ENCODE assay signal across 7 mouse cellular contexts in genomic region chr5:105053471-105054169, GRCm38 (mm10).
DNase-seq lines count a peak whose midpoint lies in the region; ATAC-seq and TF ChIP-seq lines count a peak whose summit lies in the region.
"Not testable (repeated sequence)": the region's sequence is repeated elsewhere in the genome, so short reads cannot be mapped to it uniquely, and the experiment has no call there.

No protein-coding gene starts in this region.

- not testable (repeated sequence) for H3K27ac ChIP-seq in kidney, adult 2 months (ENCODE audit: insufficient read depth, low read depth, low read length)
- peak overlapping the region; percentile 77 for H3K27ac ChIP-seq in thymus, adult 2 months (ENCODE audit: control insufficient read depth, insufficient read depth, low read length)

- not testable (repeated sequence) for H3K4me1 ChIP-seq in kidney, adult 2 months (ENCODE audit: control insufficient read depth, insufficient read depth, low read length)
- peaks cover 18% of the 10 kb centered on the region for H3K4me1 ChIP-seq in thymus, adult 2 months (replicated peaks; ENCODE audit: control insufficient read depth, insufficient read depth, low read length)

- WGBS in kidney, adult 2 months = 70% methylated on average over 1 of the region's 1 CpGs
- WGBS in thymus, adult 2 months = 36% methylated on average over 1 of the region's 1 CpGs

- H3K36me3 ChIP-seq in kidney, adult 2 months (ENCODE audit: control insufficient read depth, insufficient read depth, low read length); thymus, adult 2 months (ENCODE audit: control insufficient read depth, insufficient read depth, low read length): not testable (repeated sequence)

- not testable (repeated sequence) for H3K4me3 ChIP-seq in kidney, adult 2 months (ENCODE audit: insufficient read depth, low read depth, low read length)
- H3K4me3 ChIP-seq in thymus, adult 2 months (ENCODE audit: control insufficient read depth, insufficient read depth, low read length) = peak overlapping the region; percentile 85

- H3K27me3 ChIP-seq in kidney, adult 2 months (replicated peaks; ENCODE audit: control insufficient read depth, insufficient read depth, low read length); thymus, adult 2 months (ENCODE audit: control insufficient read depth, insufficient read depth, low read length): not testable (repeated sequence)

- DNase-seq in B cell, adult 2 months = peak; percentile 56 to 61
- peak; percentile 5 to 9 for DNase-seq in heart, adult 18-20 months
- peak; percentile 3 for DNase-seq in kidney, adult 2 months
- DNase-seq in lung, postnatal 25 days (ENCODE audit: low spot score) = peak; percentile 28
- peak; percentile 65 to 71 for DNase-seq in natural killer cell, adult 2 months (ENCODE audit: low spot score in 2 of 2)
- DNase-seq in thymus, adult 2 months = not testable (repeated sequence)

- peak; percentile 76 for ATAC-seq in activated CD4-positive, CD25-positive, alpha-beta regulatory T cell, adult 4 months

- not testable (repeated sequence) for TF ChIP-seq CTCF in kidney, adult 2 months (conservative IDR thresholded peaks at IDR 0.05; ENCODE audit: insufficient read depth, insufficient read length, low read depth, low read length); thymus, adult 2 months (IDR thresholded peaks at IDR 0.05; ENCODE audit: borderline replicate concordance, control insufficient read depth, extremely low read depth, insufficient read depth, low read length, poor library complexity)

- TF ChIP-seq POLR2A in kidney, adult 2 months (IDR thresholded peaks at IDR 0.05; ENCODE audit: low read depth, low read length); thymus, adult 2 months (IDR thresholded peaks at IDR 0.05; ENCODE audit: control insufficient read depth, extremely low read depth, insufficient read depth, low read length, poor library complexity): not testable (repeated sequence)
